Mouse (Mus musculus): Measurements from ENCODE around the gene Pdzd2. TPM values are rescaled to one million over a fixed set of nuclear protein-coding genes. Genes with fewer than 3 reads are reported as not detected.
A peak's percentile ranks its signal among the peaks of the same experiment; 100 is the strongest.

Pdzd2 gene
- polyA plus RNA-seq, 1 experiment from 2014 or later = 29.0 TPM

- Histone ChIP-seq H3K4me3 (ENCODE audit: low read length) (no peak overlapping the region), H3K4me2 (replicated peaks; ENCODE audit: low read depth, low read length) (no peak overlapping the region), H3K4me1 (ENCODE audit: insufficient read depth, low read length) (0 out of 2 replicates have a peak, but pooled peaks cover 7% of the 10 kb centered on the region), H3K27ac (ENCODE audit: low read length) (no peak overlapping the region), H3K27me3 (ENCODE audit: insufficient read depth, low read length) (no peaks in the 10 kb centered on the region), H3K36me3 (ENCODE audit: insufficient read depth, low read length) (no peaks in the 10 kb centered on the region), H3K9ac (replicated peaks; ENCODE audit: low read length) (no peak overlapping the region), H3K9me3 (ENCODE audit: low read length) (0 out of 2 replicates have a peak, but pooled peaks cover 3% of the 10 kb centered on the region)
- 89% methylated on average over 5 of the region's 5 CpGs for WGBS
- ATAC-seq (ENCODE audit: low FRiP score, low TSS enrichment) = no peak
Observed at GRCm38 (mm10) chr15:12622701-12623100, 117.0 kb downstream of the Pdzd2 start.

GRCm38 (mm10) chr15:12622093-12622643 is 117.6 kb downstream of the Pdzd2 start:
- peak; percentile 72 for ATAC-seq (ENCODE audit: low FRiP score, low TSS enrichment)
- peak overlapping the region; percentile 25 for H3K4me2 ChIP-seq (replicated peaks; ENCODE audit: low read depth, low read length)
- peaks cover 12% of the 10 kb centered on the region; the same call in 1 of the 2 replicates for H3K4me1 ChIP-seq (ENCODE audit: insufficient read depth, low read length)
- no peaks in the 10 kb centered on the region for H3K27me3 ChIP-seq (ENCODE audit: insufficient read depth, low read length)
- no peak overlapping the region for H3K9ac ChIP-seq (replicated peaks; ENCODE audit: low read length)
- H3K36me3 ChIP-seq (ENCODE audit: insufficient read depth, low read length) = no peaks in the 10 kb centered on the region
- 0 out of 2 replicates have a peak, but pooled peaks cover 3% of the 10 kb centered on the region for H3K9me3 ChIP-seq (ENCODE audit: low read length)
- H3K4me3 ChIP-seq (ENCODE audit: low read length) = 0 out of 2 replicates have a peak overlapping the region, but pooled peaks have one; percentile 4
- H3K27ac ChIP-seq (ENCODE audit: low read length) = peak overlapping the region; percentile 44
- WGBS = 45% methylated on average over 7 of the region's 7 CpGs

- 67% methylated on average over 8 of the region's 8 CpGs for WGBS
Observed at GRCm38 (mm10) chr15:12619273-12619672, 120.5 kb downstream of the Pdzd2 start.

GRCm38 (mm10) chr15:12617651-12618050 is 122.1 kb downstream of the Pdzd2 start:
- Histone ChIP-seq H3K9me3 (ENCODE audit: low read length) (no peaks in the 10 kb centered on the region), H3K9ac (replicated peaks; ENCODE audit: low read length) (no peak overlapping the region), H3K4me3 (ENCODE audit: low read length) (no peak overlapping the region), H3K27me3 (ENCODE audit: insufficient read depth, low read length) (no peaks in the 10 kb centered on the region), H3K27ac (ENCODE audit: low read length) (no peak overlapping the region), H3K36me3 (ENCODE audit: insufficient read depth, low read length) (no peaks in the 10 kb centered on the region), H3K4me2 (replicated peaks; ENCODE audit: low read depth, low read length) (no peak overlapping the region), H3K4me1 (ENCODE audit: insufficient read depth, low read length) (peaks cover 14% of the 10 kb centered on the region; the same call in 1 of the 2 replicates)
- ATAC-seq (ENCODE audit: low FRiP score, low TSS enrichment) = no peak
- whole genome bisulfite sequencing = 64% methylated on average over 11 of the region's 11 CpGs

More at GRCm38 (mm10) chr15:12619273-12619672, 120.5 kb downstream of the Pdzd2 start:
- Histone ChIP-seq H3K4me2 (replicated peaks; ENCODE audit: low read depth, low read length) (no peak overlapping the region), H3K4me1 (ENCODE audit: insufficient read depth, low read length) (peaks cover 14% of the 10 kb centered on the region; the same call in 1 of the 2 replicates), H3K9ac (replicated peaks; ENCODE audit: low read length) (no peak overlapping the region), H3K36me3 (ENCODE audit: insufficient read depth, low read length) (no peaks in the 10 kb centered on the region), H3K27me3 (ENCODE audit: insufficient read depth, low read length) (no peaks in the 10 kb centered on the region), H3K4me3 (ENCODE audit: low read length) (no peak overlapping the region), H3K27ac (ENCODE audit: low read length) (no peak overlapping the region), H3K9me3 (ENCODE audit: low read length) (0 out of 2 replicates have a peak, but pooled peaks cover 3% of the 10 kb centered on the region)
- no peak for ATAC-seq (ENCODE audit: low FRiP score, low TSS enrichment)

GRCm38 (mm10) chr15:12617220-12617619 is 122.5 kb downstream of the Pdzd2 start:
- Histone ChIP-seq H3K36me3 (ENCODE audit: insufficient read depth, low read length) (no peaks in the 10 kb centered on the region), H3K4me2 (replicated peaks; ENCODE audit: low read depth, low read length) (no peak overlapping the region), H3K9ac (replicated peaks; ENCODE audit: low read length) (no peak overlapping the region), H3K9me3 (ENCODE audit: low read length) (no peaks in the 10 kb centered on the region), H3K4me3 (ENCODE audit: low read length) (no peak overlapping the region), H3K27ac (ENCODE audit: low read length) (no peak overlapping the region), H3K27me3 (ENCODE audit: insufficient read depth, low read length) (no peaks in the 10 kb centered on the region), H3K4me1 (ENCODE audit: insufficient read depth, low read length) (peaks cover 14% of the 10 kb centered on the region; the same call in 1 of the 2 replicates)
- no peak for ATAC-seq (ENCODE audit: low FRiP score, low TSS enrichment)
- WGBS = 49% methylated on average over 8 of the region's 8 CpGs

GRCm38 (mm10) chr15:12614944-12615878 is 124.5 kb downstream of the Pdzd2 start:
- Histone ChIP-seq H3K36me3 (ENCODE audit: insufficient read depth, low read length) (no peaks in the 10 kb centered on the region), H3K4me2 (replicated peaks; ENCODE audit: low read depth, low read length) (no peak overlapping the region), H3K9ac (replicated peaks; ENCODE audit: low read length) (no peak overlapping the region), H3K27me3 (ENCODE audit: insufficient read depth, low read length) (no peaks in the 10 kb centered on the region), H3K27ac (ENCODE audit: low read length) (no peak overlapping the region), H3K4me3 (ENCODE audit: low read length) (no peak overlapping the region), H3K9me3 (ENCODE audit: low read length) (no peaks in the 10 kb centered on the region), H3K4me1 (ENCODE audit: insufficient read depth, low read length) (peaks cover 14% of the 10 kb centered on the region; the same call in 1 of the 2 replicates)
- 49% methylated on average over 20 of the region's 20 CpGs for WGBS
- ATAC-seq (ENCODE audit: low FRiP score, low TSS enrichment) = peak; percentile 50; the same call in 1 of the 2 replicates

GRCm38 (mm10) chr15:12614011-12614410 is 125.7 kb downstream of the Pdzd2 start:
- no peaks in the 10 kb centered on the region for H3K9me3 ChIP-seq (ENCODE audit: low read length)
- H3K9ac ChIP-seq (replicated peaks; ENCODE audit: low read length) = no peak overlapping the region
- H3K4me3 ChIP-seq (ENCODE audit: low read length) = no peak overlapping the region
- 52% methylated on average over 9 of the region's 9 CpGs for WGBS
- no peak for ATAC-seq (ENCODE audit: low FRiP score, low TSS enrichment)
- H3K27ac ChIP-seq (ENCODE audit: low read length) = peak overlapping the region; percentile 5; the same call in 1 of the 2 replicates
- H3K27me3 ChIP-seq (ENCODE audit: insufficient read depth, low read length) = no peaks in the 10 kb centered on the region
- peaks cover 8% of the 10 kb centered on the region; the same call in 1 of the 2 replicates for H3K4me1 ChIP-seq (ENCODE audit: insufficient read depth, low read length)
- no peak overlapping the region for H3K4me2 ChIP-seq (replicated peaks; ENCODE audit: low read depth, low read length)
- no peaks in the 10 kb centered on the region for H3K36me3 ChIP-seq (ENCODE audit: insufficient read depth, low read length)

- H3K4me3 ChIP-seq (ENCODE audit: low read length) = no peak overlapping the region
- H3K27me3 ChIP-seq (ENCODE audit: insufficient read depth, low read length) = no peaks in the 10 kb centered on the region
- H3K4me2 ChIP-seq (replicated peaks; ENCODE audit: low read depth, low read length) = no peak overlapping the region
- ATAC-seq (ENCODE audit: low FRiP score, low TSS enrichment) = no peak
- no peak overlapping the region for H3K9ac ChIP-seq (replicated peaks; ENCODE audit: low read length)
- H3K36me3 ChIP-seq (ENCODE audit: insufficient read depth, low read length) = no peaks in the 10 kb centered on the region
- peaks cover 7% of the 10 kb centered on the region; the same call in 1 of the 2 replicates for H3K4me1 ChIP-seq (ENCODE audit: insufficient read depth, low read length)
- H3K27ac ChIP-seq (ENCODE audit: low read length) = no peak overlapping the region
- H3K9me3 ChIP-seq (ENCODE audit: low read length) = no peaks in the 10 kb centered on the region
- 67% methylated on average over 7 of the region's 7 CpGs for WGBS
Observed at GRCm38 (mm10) chr15:12612944-12613675, 126.6 kb downstream of the Pdzd2 start.

- Histone ChIP-seq H3K9me3 (ENCODE audit: low read length) (peaks cover 6% of the 10 kb centered on the region; the same call in 1 of the 2 replicates), H3K4me3 (ENCODE audit: low read length) (no peak overlapping the region), H3K4me1 (ENCODE audit: insufficient read depth, low read length) (peaks cover 5% of the 10 kb centered on the region; the same call in 1 of the 2 replicates), H3K4me2 (replicated peaks; ENCODE audit: low read depth, low read length) (no peak overlapping the region), H3K27ac (ENCODE audit: low read length) (no peak overlapping the region), H3K9ac (replicated peaks; ENCODE audit: low read length) (no peak overlapping the region), H3K36me3 (ENCODE audit: insufficient read depth, low read length) (no peaks in the 10 kb centered on the region), H3K27me3 (ENCODE audit: insufficient read depth, low read length) (no peaks in the 10 kb centered on the region)
- 85% methylated on average over 6 of the region's 6 CpGs for WGBS
- no peak for ATAC-seq (ENCODE audit: low FRiP score, low TSS enrichment)
Observed at GRCm38 (mm10) chr15:12608090-12608489, 131.6 kb downstream of the Pdzd2 start.

Measured in kidney, embryonic 16.5 days (tissue).